Mouse (Mus musculus) ovary, postnatal 10 days (tissue): Measurements from ENCODE around the gene Cdc42.

Source experiments
- DNase-seq: peaks from one replicate; pipeline ENCODE4 v3.0.0; 2022; ENCODE audit warnings: low spot score

Cdc42 gene

DNA sequence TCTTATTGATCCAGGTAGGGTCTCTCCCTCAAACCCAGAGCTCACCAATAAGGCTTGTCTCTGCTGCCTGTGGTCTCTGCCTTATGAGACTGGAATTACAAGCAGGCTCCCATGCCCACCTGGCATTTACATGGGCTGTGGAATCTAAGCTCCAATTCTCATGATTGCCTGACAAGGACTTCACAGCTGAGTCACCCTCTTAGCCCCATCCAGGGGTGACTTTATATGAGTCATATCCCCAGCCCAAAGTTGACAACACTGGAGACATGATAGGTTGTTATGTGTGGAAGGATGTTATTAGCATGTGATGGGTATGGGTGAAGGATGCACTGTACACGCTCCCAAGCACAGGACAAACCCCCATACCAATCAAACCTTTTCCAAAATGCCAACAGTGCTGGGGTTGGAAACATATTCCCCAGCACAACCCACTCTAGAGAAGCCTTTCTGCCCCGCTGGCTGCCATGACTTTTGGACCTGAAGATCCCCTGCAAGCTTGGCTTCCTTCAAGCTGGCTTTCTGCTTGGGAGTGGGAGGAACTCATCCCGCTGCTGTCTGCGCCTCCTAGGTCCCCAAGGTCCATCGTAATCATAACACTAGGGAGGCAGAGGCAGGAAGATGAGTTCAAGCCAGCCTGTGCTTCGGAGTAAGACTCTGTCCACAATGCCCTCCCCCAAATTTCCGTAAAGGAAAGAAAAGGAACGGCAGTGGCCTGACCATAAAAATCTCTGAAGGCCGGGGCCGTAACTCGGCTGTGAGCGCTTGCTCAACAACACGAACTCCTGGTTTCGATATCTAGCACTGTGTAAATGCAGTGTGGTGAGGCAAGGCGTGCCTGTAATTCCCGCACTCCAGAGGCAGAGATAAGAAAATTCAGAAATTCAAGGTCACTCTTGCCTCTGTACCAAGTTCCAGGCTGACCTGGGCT is 14.3 kb upstream of the Cdc42 start:
- no peak for DNase-seq

DNA sequence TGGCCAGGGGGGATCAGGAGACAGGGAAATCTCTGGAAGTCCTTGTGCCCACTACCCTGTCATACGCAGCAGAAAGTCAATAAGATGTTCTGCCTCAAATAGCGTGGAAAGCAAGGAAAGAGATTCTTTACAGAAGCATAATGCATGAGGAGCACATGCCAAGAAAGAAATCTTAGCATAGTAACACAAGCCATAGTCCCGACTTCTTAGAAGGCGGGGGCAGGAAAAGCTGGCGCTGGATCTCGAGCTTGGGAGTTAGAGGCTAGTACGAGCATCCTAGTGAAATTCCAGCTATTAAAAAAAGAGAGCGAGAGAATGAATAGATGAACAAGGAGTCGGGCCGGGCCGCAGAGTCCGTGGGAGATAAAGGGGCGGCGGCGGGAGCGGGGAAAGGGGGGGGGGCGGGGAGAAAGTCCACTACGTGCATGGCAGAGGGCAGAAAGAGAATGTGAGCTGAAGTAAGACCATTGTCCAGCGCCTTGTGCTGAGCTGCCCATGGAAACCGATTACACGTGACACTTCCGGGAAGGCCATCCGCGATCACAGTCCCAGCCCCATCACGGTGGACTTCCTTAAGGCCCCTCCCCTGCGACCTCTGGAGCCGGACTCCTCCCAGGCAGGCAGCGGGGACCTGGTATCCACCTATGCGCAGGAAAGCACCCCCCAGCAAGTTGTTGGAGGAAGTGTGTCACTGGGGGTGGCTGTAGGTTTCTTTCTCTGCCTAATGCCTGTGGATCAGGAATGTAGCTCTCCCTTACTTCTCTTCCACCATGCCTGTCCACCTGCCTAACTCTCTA is 12.6 kb upstream of the Cdc42 start:
- no peak for DNase-seq

DNA sequence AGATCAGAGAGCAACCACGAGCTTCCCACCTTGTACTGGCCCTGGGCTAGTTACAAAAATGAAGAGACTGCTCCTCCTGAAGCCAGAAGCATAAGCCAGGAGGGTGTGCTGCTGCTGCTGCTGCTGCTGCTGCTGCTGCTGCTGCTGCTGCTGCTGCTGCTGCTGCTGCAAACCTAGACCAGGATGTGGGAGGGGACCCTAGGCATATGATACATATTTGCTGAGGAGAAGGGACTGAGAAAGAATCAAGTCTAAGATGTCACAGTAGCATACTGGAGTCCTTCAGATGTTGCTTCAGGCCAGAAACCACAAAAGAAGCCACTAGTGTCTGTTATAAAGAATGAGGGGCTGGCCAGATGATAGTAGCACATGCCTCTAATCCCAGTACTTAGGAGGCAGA is 10.7 kb upstream of the Cdc42 start:
- DNase-seq = no peak

DNA sequence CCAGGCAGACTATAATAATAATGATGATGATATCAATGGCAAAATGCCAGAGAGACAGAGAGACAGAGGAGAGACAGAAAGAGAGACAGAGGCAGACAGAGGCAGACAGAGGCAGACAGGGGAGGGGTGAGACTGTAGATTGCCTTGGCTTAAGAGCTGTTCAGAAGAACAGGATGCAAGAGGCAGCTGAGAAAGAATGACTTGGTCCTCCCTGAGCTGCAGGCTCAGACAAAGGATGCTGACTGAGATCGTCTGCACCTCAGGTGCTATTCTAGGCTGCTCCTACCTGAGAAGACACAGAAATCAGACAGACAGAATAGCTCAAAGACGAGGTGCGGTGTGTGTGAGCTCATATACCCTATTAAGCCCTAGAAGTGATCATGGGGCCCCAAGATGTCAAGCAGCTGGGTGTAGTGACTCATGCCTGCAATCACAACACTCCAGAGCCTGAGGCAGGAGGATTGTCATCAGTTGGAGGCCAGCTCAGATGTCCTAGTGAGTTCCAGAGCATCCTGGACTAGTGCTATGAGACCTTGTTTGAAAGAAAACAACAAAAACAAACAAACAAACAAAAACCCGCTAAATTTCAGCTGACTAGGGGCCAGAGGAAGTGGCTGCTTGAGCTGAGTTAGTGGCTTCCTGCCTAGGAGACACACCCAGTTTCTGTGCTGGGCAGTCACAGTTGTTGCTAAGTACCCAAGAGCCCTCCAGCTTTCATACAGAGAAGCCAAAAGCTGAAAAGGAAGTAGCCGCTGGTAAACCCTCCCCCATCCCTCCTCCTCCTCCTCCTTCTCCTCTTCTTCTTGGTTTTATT is 10.0 kb upstream of the Cdc42 start:
- DNase-seq = no peak

DNA sequence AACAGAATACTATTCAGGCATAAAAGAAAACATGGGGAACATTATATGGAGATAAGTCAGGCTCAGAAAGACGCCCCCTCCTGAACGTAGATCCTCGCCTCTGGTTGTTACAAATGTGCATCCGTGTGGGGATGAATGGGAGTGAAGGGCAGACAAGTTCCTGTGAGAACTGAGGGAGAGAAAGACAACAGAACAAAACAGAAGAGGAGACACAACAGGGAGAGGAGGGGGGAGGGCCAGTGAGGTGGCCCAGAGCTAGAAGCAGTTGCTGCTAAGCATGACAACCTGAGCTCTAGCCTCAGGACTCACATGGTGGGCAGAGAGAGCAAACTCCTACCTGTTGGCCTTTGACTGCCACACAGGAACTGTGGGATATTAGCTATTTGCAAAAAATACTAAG is 8.6 kb upstream of the Cdc42 start:
- DNase-seq = no peak

DNA sequence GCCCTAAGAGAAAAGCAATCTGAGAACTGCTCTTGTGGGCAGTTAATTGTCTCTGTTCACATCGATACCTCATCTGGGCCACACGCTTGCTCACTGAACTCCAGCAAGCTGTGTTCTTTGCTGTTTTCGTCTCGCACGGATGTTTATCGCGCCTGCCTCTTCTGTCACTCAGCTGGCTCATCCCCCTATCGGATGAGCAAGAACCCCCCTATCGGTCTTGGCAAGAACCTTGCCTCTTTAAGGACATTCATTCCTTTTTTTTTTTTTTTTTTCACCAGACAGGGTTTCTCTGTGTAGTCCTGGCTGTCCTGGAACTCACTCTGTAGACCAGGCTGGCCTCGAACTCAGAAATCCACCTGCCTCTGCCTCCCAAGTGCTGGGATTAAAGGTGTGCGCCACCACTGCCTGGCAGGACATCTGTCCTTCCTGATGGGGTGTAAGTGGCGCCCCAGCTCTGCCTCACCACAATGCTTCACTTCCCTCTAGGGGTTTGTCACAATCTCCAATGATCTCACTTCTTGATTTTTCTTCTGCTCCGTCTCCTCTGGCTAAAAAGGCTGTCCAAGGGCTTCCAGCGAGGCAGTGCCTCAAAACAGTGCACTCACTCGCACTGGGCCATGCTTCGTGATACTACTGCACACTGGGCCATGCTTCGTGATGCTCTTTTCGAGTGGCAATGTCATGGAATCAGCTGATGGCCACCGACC is 8.0 kb upstream of the Cdc42 start:
- DNase-seq = no peak

DNA sequence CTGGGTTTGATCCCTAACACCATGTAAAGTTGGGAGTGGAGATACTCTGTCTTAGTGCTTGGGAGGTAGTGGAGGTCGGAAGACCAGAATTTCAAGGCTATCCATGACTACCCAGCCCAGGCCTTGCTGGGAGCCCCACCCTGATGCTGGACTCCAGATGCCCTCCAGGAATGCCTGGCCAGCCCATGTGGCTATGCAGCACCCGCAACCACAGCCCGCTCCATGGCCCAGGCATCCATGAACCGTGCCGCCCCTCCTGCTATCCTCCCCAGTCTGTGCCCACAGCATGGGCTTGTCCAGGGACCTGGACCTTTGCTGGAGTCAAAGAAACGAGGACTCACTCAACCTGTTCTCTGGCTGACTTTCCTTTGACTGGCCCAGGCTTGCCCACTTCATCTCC is 7.3 kb upstream of the Cdc42 start:
- DNase-seq = no peak

DNA sequence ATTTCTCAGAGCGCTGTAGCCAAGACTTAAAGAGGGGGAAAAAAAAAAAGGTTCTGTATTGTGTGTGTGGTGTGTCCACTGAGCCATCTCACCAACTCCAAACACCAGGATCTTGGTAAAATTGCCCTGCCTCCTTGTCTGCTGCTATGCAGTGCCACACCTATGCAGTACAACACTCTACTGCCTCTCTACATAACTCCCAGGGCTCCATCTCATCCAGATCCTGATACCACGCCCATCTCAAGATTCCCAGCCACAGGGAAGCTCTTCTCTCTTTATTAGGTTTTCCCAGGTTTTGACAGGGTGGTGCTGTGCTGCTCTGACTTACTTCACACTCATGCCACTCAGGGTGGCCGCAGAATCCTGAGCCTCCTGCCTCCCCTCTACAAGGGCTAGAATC is 3.5 kb upstream of the Cdc42 start:
- DNase-seq = no peak

DNA sequence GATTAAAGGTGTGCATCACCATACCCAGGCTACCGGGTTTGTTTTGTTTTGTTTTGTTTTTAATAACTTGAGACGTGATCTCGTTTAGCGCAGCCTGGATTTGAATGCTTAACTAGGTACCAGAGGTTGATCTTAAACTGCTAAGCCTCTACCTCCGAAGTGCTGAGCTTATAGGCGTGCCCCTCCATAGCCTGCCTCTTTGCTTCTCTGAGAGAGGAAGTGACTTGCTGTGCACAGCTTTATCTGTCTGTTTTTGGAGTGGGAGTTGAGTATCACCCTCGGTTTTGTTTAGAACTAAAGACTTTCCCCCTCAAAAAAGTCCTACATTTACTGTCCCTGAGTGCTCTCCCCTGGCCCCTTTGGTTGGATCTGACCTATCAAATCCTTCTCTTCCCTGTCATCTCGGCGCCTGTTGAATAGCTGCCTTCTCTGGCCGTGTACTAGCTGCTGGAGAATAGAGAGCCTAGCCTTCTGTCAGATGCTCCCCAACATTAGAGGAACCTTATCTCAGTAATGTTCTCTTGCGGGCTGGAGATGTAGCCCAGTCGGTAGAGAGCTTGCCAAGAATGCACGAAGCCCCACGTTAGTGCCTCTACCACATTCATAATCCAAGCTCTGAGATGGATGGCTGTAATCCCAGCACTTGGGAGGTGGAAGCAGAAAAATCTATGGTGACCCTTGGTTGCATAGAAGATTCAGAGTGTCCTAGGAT is 927 bp upstream of the Cdc42 start:
- no peak for DNase-seq

DNA sequence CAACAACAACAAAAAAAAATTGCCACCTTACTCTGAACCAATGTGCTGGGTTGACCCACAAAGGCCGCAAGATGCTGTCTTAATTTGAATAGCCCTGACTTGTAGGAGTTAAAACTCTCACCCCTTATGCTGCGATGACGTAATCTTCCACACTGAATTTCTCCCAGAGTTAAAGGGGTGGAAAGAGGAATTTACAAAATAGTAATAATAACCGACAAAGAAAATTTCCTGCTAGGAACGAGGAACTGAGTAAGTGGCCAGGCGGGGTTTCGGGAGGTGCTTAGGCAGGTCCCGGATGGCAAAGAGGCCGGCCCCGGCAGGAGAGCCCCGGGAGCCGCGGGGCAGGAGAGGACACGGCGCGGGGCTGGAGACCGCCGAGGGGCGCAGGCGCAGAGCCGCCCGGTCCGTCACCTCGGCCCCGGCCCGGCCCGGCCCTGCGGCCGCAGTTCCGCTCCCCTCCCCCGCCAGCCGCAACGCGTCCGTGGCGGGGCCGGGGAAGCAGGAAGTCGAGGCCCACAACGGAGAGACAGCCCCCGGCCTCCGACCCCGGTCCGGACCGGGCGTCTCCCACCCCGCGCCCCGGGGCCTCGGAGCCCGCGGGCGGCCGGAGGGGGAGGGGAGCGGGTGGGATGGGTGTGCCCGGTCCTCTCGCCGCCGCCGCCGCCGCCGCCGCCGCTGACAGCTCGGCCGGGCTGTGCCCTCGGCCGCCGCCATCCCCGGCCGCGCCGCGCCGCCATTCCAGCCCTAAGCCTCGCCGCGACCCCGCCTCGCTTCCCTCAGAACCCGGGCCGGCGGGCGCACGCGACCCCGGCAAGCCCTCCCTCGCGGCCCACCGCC is 628 bp downstream of the Cdc42 start:
- DNase-seq = peak; percentile 56

DNA sequence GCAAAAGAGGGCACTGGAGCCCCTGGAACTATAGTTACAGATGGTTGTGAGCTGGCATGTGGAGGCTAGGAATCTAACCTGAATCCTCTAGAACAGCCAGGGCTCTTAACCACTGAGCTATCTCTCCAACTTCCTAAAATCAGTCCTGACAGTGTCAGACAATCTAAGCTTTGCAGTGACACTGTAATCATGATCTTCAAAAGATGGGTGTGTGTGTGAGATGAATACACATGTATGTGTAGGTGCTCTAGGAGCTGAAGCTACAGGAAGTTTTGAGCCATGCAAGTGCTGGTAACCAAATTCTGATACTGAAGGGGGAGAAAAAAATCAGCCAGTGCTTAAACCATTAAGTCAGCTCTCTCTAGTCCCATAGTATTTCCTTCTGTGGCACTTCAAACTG is 6.9 kb downstream of the Cdc42 start:
- DNase-seq = no peak

DNA sequence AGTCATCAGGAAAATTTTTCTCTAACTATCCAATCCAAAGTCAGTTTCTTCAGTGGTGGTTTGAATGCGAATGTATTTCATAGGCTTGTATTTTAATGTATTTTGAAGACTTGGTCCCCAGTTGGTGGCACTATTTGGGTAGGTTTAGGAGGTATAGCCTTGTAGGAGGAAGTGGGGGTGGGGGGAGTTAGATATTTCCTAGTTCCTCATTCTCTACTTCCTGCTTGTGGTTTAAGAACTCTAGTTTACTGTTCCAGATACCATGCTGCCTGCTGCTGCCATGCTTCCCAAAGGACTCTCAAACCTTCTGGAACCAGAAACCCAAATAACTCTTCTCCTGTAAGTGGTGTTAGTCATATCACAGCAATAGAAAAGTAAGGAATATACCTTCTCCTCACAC is 11.7 kb downstream of the Cdc42 start:
- DNase-seq = no peak

DNA sequence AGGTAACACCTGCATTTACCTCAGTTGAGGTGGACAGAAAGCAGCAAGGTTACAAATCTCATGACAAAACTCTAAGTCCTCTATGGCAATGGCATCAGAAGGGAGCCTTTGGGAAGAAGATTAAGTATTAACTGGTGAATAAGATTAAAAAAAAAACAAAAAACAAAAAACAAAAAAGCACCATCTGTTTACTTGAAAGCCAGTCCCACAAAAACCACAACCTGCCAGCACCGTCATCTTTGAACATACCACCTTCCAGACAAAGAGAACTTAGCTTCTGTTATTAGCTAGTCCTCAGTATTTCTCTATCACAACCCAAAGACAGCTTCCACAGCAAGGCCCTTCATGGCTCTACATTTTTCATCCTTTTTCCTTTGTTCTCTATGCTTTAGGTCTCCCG is 12.4 kb downstream of the Cdc42 start:
- no peak for DNase-seq

DNA sequence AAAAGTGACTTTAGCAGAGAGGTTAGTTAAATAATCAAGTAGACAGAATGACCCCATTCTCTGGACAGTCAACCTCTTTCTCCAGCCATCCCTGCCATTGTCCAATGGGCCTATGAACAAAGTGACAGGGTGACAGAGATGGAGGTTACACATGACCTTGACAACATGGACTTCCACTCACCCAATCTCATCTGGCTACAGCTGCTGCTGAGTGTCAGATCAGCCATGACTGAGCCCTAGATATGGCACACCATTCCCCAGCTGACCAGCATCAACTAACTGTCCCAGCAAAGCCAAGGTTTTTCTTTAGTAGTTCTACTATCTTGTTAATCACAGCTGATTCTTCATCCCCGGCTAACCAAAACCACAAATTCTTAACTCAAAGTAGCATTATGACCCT is 14.7 kb downstream of the Cdc42 start:
- DNase-seq = no peak

DNA sequence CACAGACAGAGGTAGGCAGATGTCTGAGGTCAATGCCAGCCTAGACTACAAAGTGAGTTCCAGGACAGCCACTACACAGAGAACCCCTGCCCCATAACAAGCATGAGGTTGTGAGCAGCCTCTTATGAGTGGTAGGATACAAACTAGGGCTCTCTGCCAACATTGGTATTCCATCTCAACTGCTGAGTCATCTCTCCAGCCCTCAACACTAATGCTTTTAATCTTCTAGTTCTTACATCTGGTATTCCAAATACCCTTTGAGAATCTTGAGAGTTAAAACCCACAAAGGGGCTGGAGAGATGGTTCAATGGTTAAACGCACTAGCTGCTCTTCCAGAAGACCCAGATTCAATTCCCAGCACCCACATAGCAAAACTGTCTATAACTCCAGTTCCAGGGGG is 18.1 kb downstream of the Cdc42 start:
- no peak for DNase-seq

DNA sequence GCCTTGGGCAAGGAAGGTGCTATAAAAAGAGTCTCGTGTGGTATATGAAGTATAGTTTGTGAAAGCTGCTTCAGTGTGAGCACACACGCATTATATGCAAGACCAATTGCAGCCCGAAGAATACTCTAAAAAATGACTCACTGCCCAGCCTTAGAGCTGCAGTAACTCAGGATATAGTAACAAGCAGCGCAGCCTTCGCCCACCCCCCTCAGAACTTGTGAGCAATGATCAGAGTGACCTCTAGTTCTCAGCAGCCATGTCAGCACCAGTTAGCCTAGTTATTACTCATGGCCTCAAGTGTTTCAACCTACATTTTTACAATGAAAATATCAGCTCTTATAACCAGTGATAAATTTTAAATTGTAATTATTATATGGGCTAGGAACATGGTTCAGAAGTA is 21.1 kb downstream of the Cdc42 start:
- DNase-seq = no peak

DNA sequence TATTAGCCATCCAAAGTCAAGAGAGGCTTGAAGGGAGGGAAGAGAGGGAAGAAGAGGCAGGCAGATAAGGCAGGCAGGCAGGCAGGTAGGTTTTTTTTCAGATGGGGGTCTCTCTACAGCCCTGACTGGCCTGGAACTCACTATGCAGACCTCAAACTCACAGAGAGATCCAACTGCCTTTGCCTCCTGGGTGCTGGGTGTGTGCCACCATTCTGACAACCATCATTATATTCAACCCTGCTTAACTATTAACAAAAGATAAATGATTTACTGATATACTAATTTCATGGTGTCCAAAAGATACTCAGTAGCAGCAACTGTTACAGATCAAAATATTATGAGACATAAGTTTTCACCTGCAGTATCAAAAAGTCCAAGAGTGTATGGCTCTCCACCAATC is 25.5 kb downstream of the Cdc42 start:
- DNase-seq = no peak

DNA sequence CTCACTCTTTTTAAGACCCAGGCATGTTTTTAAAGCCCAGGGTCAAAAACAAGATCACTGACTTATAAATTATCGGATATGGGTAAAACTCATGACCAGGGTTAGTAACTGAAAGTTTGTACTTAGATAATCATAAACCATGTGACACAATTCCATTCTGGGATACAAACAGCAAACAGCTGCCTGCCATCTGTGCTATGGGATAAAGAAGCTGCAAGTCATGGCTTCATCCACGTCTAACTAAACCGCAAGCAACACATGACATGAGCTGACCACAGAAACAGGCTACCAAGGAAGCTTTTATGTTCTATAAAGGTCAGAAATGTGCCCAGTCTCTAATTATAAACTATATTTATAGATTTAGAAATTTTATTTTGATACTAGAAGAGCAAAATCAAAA is 31.0 kb downstream of the Cdc42 start:
- DNase-seq = no peak

DNA sequence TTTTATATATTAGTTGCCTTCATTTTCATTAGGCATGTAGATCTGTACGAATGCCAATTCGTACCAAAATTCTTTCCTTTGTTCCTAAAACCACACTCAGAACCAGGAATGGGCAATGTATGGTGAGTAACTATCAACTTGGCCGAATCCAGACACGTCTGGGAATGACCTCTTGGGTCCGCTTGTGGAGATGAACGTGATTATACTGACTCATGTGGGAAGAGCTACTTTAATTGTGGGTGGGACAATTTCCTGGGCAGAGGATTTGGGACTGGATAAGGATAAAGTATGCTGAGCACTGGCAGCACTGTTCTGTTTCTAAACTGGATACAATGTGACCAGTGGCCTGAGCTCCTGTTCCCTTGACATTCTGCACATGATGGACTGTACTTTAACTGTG is 32.6 kb downstream of the Cdc42 start:
- no peak for DNase-seq

DNA sequence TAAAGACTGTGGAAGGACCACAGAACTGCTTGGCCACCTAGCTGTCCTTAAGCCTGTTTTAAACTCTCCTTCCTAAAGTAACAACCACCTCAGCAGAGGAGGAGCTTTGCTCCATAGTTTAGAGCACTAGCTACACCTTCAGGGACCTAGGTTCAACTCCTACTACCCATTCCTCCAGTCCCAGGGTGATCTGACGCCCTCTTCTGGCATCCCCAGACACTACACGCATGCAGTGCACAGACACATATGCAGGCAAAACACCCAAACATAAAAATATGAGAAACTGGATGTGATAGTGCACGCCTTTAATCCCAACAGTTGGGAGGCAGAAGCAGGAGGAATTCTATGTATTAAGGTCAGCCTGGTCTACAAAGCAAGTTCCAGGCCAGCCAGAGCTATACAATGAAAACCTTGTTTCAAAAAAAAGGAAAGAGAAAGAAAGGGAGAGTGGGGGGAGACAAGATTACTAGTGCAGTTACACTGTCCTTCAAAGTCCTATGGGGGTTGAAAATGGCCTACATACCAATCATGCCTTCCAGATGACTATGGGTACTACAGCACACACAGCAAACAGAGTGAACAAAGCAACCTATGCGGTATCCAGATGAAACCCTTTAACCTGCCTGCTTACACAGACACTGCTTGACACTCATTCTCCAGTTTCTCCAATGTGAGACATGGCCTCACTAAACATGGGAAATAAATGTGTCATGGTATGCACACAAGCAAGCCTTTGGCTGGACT is 41.3 kb downstream of the Cdc42 start:
- no peak for DNase-seq
